Mouse (Mus musculus) myocyte (in vitro differentiated cells): ENCODE results near the gene Mylk2. TPM values are rescaled to one million over a fixed set of nuclear protein-coding genes. Genes with fewer than 3 reads are reported as not detected.

Experiments
- H3K27me3 ChIP-seq: one replicate; pipeline ENCODE4 v1.6.1; 2011; ENCODE audit not compliant: control insufficient read depth, insufficient read depth, insufficient read length
- H3K36me3 ChIP-seq: one replicate; pipeline ENCODE4 v1.6.1; 2011; ENCODE audit not compliant: control insufficient read depth, insufficient read depth
- H3K4me2 ChIP-seq: one replicate; pipeline ENCODE4 v1.6.1; 2011; ENCODE audit warnings: low read depth, control low read depth
- H3K4me3 ChIP-seq: one replicate; pipeline ENCODE4 v1.5.1; 2011; ENCODE audit warnings: mild to moderate bottlenecking, control low read depth, moderate library complexity
- H3K79me2 ChIP-seq: one replicate; pipeline ENCODE4 v1.6.1; 2011; ENCODE audit not compliant: control insufficient read depth, insufficient read depth
- H3ac ChIP-seq: one replicate; pipeline ENCODE4 v1.6.1; 2011; ENCODE audit not compliant: control insufficient read depth, insufficient read length
- CEBPB ChIP-seq: IDR thresholded peaks from 2 replicates; pipeline ENCODE4 v1.6.1; 2011; ENCODE audit warnings: mild to moderate bottlenecking, moderate library complexity; ENCODE audit not compliant: poor library complexity, insufficient read depth, severe bottlenecking
- E2F4 ChIP-seq: IDR thresholded peaks from one replicate; pipeline ENCODE4 v1.6.1; 2011; ENCODE audit warnings: mild to moderate bottlenecking, control low read depth, moderate library complexity; ENCODE audit not compliant: insufficient read depth
- MAX ChIP-seq: IDR thresholded peaks from one replicate; pipeline ENCODE4 v1.6.1; 2011; ENCODE audit warnings: low read depth, mild to moderate bottlenecking, control low read depth
- MYOD1 ChIP-seq, 3 experiments: IDR thresholded peaks; one replicate each; pipeline ENCODE4 v1.6.1; 2011; ENCODE audit warnings: control low read depth in 2 of 3, low read depth in 2 of 3, mild to moderate bottlenecking in 2 of 3, moderate library complexity in 1 of 3; ENCODE audit not compliant: insufficient read length in 2 of 3, control insufficient read depth in 1 of 3
- MYOG ChIP-seq, 3 experiments: IDR thresholded peaks; one replicate each; pipeline ENCODE4 v1.6.1; 2011; ENCODE audit warnings: control low read depth in 2 of 3, low read depth in 2 of 3, mild to moderate bottlenecking in 2 of 3; ENCODE audit not compliant: insufficient read length in 2 of 3, control insufficient read depth in 1 of 3, insufficient read depth in 1 of 3
- POLR2A ChIP-seq: IDR thresholded peaks from one replicate; pipeline ENCODE4 v1.6.1; 2011; ENCODE audit warnings: low read depth, mild to moderate bottlenecking, control low read depth, moderate library complexity; ENCODE audit not compliant: insufficient read length
- POLR2AphosphoS2 ChIP-seq: IDR thresholded peaks from one replicate; pipeline ENCODE4 v1.6.1; 2011; ENCODE audit warnings: low read depth, control low read depth; ENCODE audit not compliant: insufficient read length
- REST ChIP-seq: IDR thresholded peaks from one replicate; pipeline ENCODE4 v1.6.1; 2011; ENCODE audit warnings: mild to moderate bottlenecking, control low read depth, moderate library complexity; ENCODE audit not compliant: insufficient read depth, insufficient read length
- SRF ChIP-seq: IDR thresholded peaks from one replicate; pipeline ENCODE4 v1.6.1; 2011; ENCODE audit warnings: low read depth; ENCODE audit not compliant: control insufficient read depth, insufficient read length
- TCF12 ChIP-seq: IDR thresholded peaks from one replicate; pipeline ENCODE4 v1.6.1; 2011; ENCODE audit warnings: mild to moderate bottlenecking, control low read depth; ENCODE audit not compliant: poor library complexity, insufficient read depth, severe bottlenecking
- TCF3 ChIP-seq: IDR thresholded peaks from one replicate; pipeline ENCODE4 v1.6.1; 2011; ENCODE audit warnings: low read depth, control low read depth; ENCODE audit not compliant: insufficient read length
- USF1 ChIP-seq: IDR thresholded peaks from one replicate; pipeline ENCODE4 v1.6.1; 2011; ENCODE audit warnings: low read depth, mild to moderate bottlenecking, control low read depth, moderate library complexity
- polyA plus RNA-seq: library from polyadenylated mRNA; unstranded; fragments of >200 nt; fragmentation: generic; extraction: Trizol; gene quantifications from one replicate; pipeline ENCODE4 v1.2.1, GENCODE M21; 2012; ENCODE audit warnings: missing spikeins

The Mylk2 gene
- polyA plus RNA-seq, 1 experiment, result 8.2 TPM

GRCm38 (mm10) chr2:152917671-152918070 lies 6.5 kb downstream of the Mylk2 start:
- no peak overlapping the region for H3K4me3 ChIP-seq
- TF ChIP-seq POLR2A, result no peak
- TF ChIP-seq CEBPB, result no peak
- no peak for TF ChIP-seq E2F4
- TF ChIP-seq MAX, result no peak
- TF ChIP-seq TCF12, result no peak
- TF ChIP-seq TCF3, result no peak
- no peak for TF ChIP-seq USF1
- no peak for TF ChIP-seq REST
- no peak for TF ChIP-seq POLR2AphosphoS2
- TF ChIP-seq MYOD1 (IDR thresholded peaks at IDR 0.05; ENCODE audit: control insufficient read depth in 1 of 3, insufficient read length in 2 of 3, low read depth in 2 of 3), result no peak
- no peak for TF ChIP-seq MYOG (IDR thresholded peaks at IDR 0.05; ENCODE audit: control insufficient read depth in 1 of 3, insufficient read depth in 1 of 3, insufficient read length in 2 of 3, low read depth in 2 of 3)
- no peak for TF ChIP-seq SRF
- H3ac ChIP-seq, result no peak overlapping the region
- H3K36me3 ChIP-seq, result no peaks in the 10 kb centered on the region
- no peak overlapping the region for H3K4me2 ChIP-seq
- H3K79me2 ChIP-seq, result no peaks in the 10 kb centered on the region
- H3K27me3 ChIP-seq, result no peaks in the 10 kb centered on the region

GRCm38 (mm10) chr2:152922376-152922775 lies 11.2 kb downstream of the Mylk2 start:
- Histone ChIP-seq H3K4me3 (no peak overlapping the region), H3K4me2 (no peak overlapping the region), H3K36me3 (no peaks in the 10 kb centered on the region), H3ac (no peak overlapping the region), H3K79me2 (peaks cover 6% of the 10 kb centered on the region), H3K27me3 (no peaks in the 10 kb centered on the region)
- TF ChIP-seq E2F4, result no peak
- no peak for TF ChIP-seq CEBPB
- no peak for TF ChIP-seq SRF
- TF ChIP-seq MAX, result no peak
- TF ChIP-seq MYOG (IDR thresholded peaks at IDR 0.05; ENCODE audit: control insufficient read depth in 1 of 3, insufficient read depth in 1 of 3, insufficient read length in 2 of 3, low read depth in 2 of 3), result no peak
- TF ChIP-seq TCF12, result no peak
- TF ChIP-seq TCF3, result no peak
- no peak for TF ChIP-seq REST
- no peak for TF ChIP-seq POLR2A

- H3ac ChIP-seq, result no peak overlapping the region
- peaks cover 6% of the 10 kb centered on the region for H3K79me2 ChIP-seq
- H3K36me3 ChIP-seq, result no peaks in the 10 kb centered on the region
- H3K27me3 ChIP-seq, result no peaks in the 10 kb centered on the region
- no peak for TF ChIP-seq MAX
- peak in 1 of 3 experiments; percentile 37 for TF ChIP-seq MYOD1 (IDR thresholded peaks at IDR 0.05; ENCODE audit: control insufficient read depth in 1 of 3, insufficient read length in 2 of 3, low read depth in 2 of 3)
- H3K4me3 ChIP-seq, result no peak overlapping the region
- peak overlapping the region; percentile 89 for H3K4me2 ChIP-seq
These were observed 12.5 kb downstream of the Mylk2 start for GRCm38 (mm10) chr2:152923621-152924020.

GRCm38 (mm10) chr2:152924128-152924527 lies 13.0 kb downstream of the Mylk2 start:
- H3ac ChIP-seq, result no peak overlapping the region
- TF ChIP-seq CEBPB (no peak), MAX (no peak), USF1 (no peak), MYOD1 (IDR thresholded peaks at IDR 0.05; ENCODE audit: control insufficient read depth in 1 of 3, insufficient read length in 2 of 3, low read depth in 2 of 3) (no peak), REST (no peak), E2F4 (no peak), TCF3 (no peak), TCF12 (no peak)

GRCm38 (mm10) chr2:152924543-152924942 lies 13.4 kb downstream of the Mylk2 start:
- Histone ChIP-seq H3K4me2 (peak overlapping the region; percentile 89), H3K79me2 (peaks cover 11% of the 10 kb centered on the region), H3K36me3 (no peaks in the 10 kb centered on the region), H3K4me3 (peak overlapping the region; percentile 5), H3K27me3 (no peaks in the 10 kb centered on the region), H3ac (no peak overlapping the region)
- TF ChIP-seq USF1 (no peak), E2F4 (no peak), TCF12 (no peak), MYOD1 (IDR thresholded peaks at IDR 0.05; ENCODE audit: control insufficient read depth in 1 of 3, insufficient read length in 2 of 3, low read depth in 2 of 3) (no peak), POLR2A (no peak), MAX (no peak), REST (no peak), CEBPB (no peak)

More at GRCm38 (mm10) chr2:152924128-152924527, 13.0 kb downstream of the Mylk2 start:
- Histone ChIP-seq H3K27me3 (no peaks in the 10 kb centered on the region), H3K4me2 (peak overlapping the region; percentile 89), H3K4me3 (no peak overlapping the region), H3K79me2 (peaks cover 7% of the 10 kb centered on the region), H3K36me3 (no peaks in the 10 kb centered on the region)
